Mouse (Mus musculus): ENCODE measurements around the gene Gm11639. TPM values are rescaled to one million over a fixed set of nuclear protein-coding genes. Genes with fewer than 3 reads are reported as not detected.

The Gm11639 gene
- total and polyA plus RNA-seq, 2 experiments from 2014 or later = under 0.01 to 0.33 TPM

DNA sequence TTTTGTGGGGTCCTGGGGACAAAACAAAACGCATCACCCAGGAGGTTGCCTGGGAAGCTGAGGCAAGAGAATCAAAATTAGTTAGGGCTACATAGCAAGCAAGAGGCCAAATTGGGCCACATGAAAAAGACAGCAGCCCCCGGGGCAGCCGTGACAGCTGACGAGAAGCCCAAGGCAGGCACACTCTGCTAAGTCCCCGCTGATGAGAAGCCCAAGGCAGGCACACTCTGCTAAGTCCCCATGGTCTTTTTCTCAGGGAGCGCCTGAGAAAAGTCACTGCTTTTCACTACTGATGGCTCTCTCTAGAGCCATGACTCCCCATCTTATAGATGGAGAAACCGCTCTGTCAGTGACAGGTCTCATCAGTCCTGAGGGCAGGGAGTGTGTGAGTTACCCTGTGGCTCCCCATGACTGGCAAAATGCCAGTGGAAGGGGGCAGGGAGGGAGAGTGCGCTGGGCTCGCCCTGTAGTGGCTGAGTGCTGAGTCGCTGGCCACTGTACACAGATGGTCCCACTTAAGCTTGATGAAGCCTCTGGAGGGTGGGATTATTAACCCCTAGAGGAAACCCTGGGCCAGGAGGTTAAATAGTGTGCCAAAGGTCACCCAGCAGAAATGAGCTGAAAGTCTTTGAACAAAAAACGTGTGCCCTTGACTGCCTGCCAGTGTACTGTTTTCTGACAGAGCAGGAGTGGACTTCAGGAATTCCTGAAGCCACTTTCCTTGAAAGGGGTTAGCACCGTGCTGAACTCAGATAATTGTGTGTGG, 467.7 kb downstream of the Gm11639 start:
- Histone ChIP-seq H3K27me3 (ENCODE audit: insufficient read depth, low read length) (no peaks in the 10 kb centered on the region), H3K27ac (ENCODE audit: low read depth, low read length) (no peak overlapping the region), H3K4me1 (ENCODE audit: insufficient read depth, low read length) (no peaks in the 10 kb centered on the region; the same call in 1 of the 2 replicates), H3K36me3 (ENCODE audit: insufficient read depth, low read length) (no peaks in the 10 kb centered on the region), H3K9ac (replicated peaks; ENCODE audit: low read length, poor library complexity, severe bottlenecking) (no peak overlapping the region), H3K4me3 (ENCODE audit: low read depth, low read length) (no peak overlapping the region), H3K9me3 (ENCODE audit: low read length) (no peaks in the 10 kb centered on the region), H3K4me2 (ENCODE audit: low read depth, low read length, poor library complexity, severe bottlenecking) (no peak overlapping the region)
- no peak for TF ChIP-seq CTCF (IDR thresholded peaks at IDR 0.05)
- ATAC-seq (ENCODE audit: low FRiP score) = peak; percentile 54; the same call in 1 of the 2 replicates
- 31% methylated on average over 12 of the region's 12 CpGs for WGBS
- DNase-seq (ENCODE audit: low spot score) = peak; percentile 35

GRCm38 (mm10) chr11:105155915-105156314, 470.4 kb downstream of the Gm11639 start:
- 79% methylated on average over 4 of the region's 4 CpGs for WGBS
- no peak for DNase-seq (ENCODE audit: low spot score)
- no peaks in the 10 kb centered on the region; the same call in 1 of the 2 replicates for H3K4me1 ChIP-seq (ENCODE audit: insufficient read depth, low read length)
- no peaks in the 10 kb centered on the region for H3K9me3 ChIP-seq (ENCODE audit: low read length)
- no peaks in the 10 kb centered on the region for H3K36me3 ChIP-seq (ENCODE audit: insufficient read depth, low read length)
- no peak overlapping the region for H3K4me3 ChIP-seq (ENCODE audit: low read depth, low read length)
- no peaks in the 10 kb centered on the region for H3K27me3 ChIP-seq (ENCODE audit: insufficient read depth, low read length)
- H3K4me2 ChIP-seq (ENCODE audit: low read depth, low read length, poor library complexity, severe bottlenecking) = no peak overlapping the region
- no peak overlapping the region for H3K27ac ChIP-seq (ENCODE audit: low read depth, low read length)
- TF ChIP-seq CTCF (IDR thresholded peaks at IDR 0.05) = no peak
- no peak for ATAC-seq (ENCODE audit: low FRiP score)
- no peak overlapping the region for H3K9ac ChIP-seq (replicated peaks; ENCODE audit: low read length, poor library complexity, severe bottlenecking)

DNA sequence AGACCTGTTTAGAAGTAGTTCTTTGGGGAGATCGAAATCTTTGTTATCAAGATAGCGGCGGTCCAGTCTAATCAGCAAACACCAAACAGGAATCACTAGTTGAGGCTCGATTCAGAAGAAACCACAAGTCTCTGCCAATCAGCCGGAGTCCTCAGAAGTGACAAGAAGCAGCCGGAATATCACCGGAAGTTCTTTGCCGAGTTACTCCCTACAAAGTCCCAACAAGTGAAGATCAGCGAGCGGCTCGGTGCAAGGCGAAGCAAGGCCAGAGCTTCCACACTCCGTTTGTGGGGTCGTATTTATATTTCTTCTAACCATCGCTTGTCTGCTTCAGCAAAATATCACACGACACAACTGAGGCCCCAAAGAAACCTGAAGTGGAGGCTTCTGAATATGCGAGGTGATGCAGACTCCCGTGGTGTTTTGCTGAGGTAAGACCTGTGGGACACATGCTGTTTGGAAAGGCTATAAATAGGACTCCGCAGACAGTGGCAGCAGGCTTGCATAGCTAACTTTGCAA, 471.3 kb downstream of the Gm11639 start:
- H3K4me1 ChIP-seq (ENCODE audit: insufficient read depth, low read length) = no peaks in the 10 kb centered on the region; the same call in 1 of the 2 replicates
- H3K36me3 ChIP-seq (ENCODE audit: insufficient read depth, low read length) = no peaks in the 10 kb centered on the region
- no peak for ATAC-seq (ENCODE audit: low FRiP score)
- no peak overlapping the region for H3K4me2 ChIP-seq (ENCODE audit: low read depth, low read length, poor library complexity, severe bottlenecking)
- H3K27ac ChIP-seq (ENCODE audit: low read depth, low read length) = no peak overlapping the region
- H3K27me3 ChIP-seq (ENCODE audit: insufficient read depth, low read length) = no peaks in the 10 kb centered on the region
- H3K9me3 ChIP-seq (ENCODE audit: low read length) = no peaks in the 10 kb centered on the region
- no peak overlapping the region for H3K9ac ChIP-seq (replicated peaks; ENCODE audit: low read length, poor library complexity, severe bottlenecking)
- WGBS = 88% methylated on average over 19 of the region's 19 CpGs
- no peak for TF ChIP-seq CTCF (IDR thresholded peaks at IDR 0.05)
- DNase-seq (ENCODE audit: low spot score) = no peak
- H3K4me3 ChIP-seq (ENCODE audit: low read depth, low read length) = no peak overlapping the region

DNA sequence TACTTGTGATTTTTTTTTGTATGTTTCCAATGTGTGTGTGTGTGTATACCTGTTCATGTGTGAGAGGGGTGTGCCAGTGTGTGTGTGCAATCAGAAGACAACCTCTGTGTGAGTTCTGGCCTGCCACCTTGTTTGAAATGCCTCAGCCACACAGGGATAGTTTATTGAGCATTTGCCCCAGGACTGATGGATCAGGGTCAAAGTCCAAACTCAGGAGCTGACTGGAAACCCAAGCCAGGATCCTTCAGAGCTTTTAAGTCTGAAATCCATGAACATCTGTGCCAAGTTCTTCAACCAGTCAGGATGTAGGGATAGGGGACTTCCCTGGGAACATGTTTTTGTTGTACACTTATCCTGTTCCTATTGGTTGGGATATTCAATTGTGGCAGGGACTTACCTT, 472.5 kb downstream of the Gm11639 start:
- Histone ChIP-seq H3K4me1 (ENCODE audit: insufficient read depth, low read length) (no peaks in the 10 kb centered on the region; the same call in 1 of the 2 replicates), H3K27me3 (ENCODE audit: insufficient read depth, low read length) (no peaks in the 10 kb centered on the region), H3K9ac (replicated peaks; ENCODE audit: low read length, poor library complexity, severe bottlenecking) (no peak overlapping the region), H3K27ac (ENCODE audit: low read depth, low read length) (no peak overlapping the region), H3K9me3 (ENCODE audit: low read length) (no peaks in the 10 kb centered on the region), H3K4me2 (ENCODE audit: low read depth, low read length, poor library complexity, severe bottlenecking) (no peak overlapping the region), H3K36me3 (ENCODE audit: insufficient read depth, low read length) (no peaks in the 10 kb centered on the region), H3K4me3 (ENCODE audit: low read depth, low read length) (no peak overlapping the region)
- ATAC-seq (ENCODE audit: low FRiP score) (no peak), DNase-seq (ENCODE audit: low spot score) (no peak)
- no peak for TF ChIP-seq CTCF (IDR thresholded peaks at IDR 0.05)

DNA sequence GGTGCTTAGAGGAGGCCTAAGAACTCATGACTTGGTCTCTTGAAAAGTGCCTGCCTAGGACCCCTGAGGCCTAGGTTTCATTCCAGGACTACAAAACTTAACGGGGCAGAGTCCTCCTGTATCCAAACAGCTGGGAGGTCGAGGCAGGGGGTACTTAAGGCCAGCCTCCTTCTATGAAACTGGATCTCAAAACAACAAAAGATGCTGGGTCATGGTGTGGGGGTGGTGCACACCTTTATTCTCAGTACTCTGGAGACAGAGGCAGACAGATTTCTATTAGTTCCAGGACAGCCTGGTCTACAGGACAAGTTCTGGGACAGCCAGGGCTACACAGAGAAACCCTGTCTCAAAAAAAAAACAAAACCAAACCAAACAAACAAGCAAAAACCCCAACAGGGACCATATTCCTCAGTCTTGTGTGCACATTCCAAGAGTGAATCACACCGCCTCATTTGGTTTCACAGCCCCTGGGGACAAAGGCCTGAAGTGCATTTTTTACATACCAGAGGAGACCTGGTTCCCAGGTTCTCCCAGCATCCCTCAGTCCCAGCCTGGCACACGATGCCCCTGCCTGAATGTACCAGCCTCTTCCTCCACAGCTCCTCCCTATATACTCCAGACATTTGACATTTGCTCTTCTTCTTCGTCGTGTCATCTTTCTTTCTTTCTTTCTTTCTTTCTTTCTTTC, 474.3 kb downstream of the Gm11639 start:
- DNase-seq (ENCODE audit: low spot score) (no peak), ATAC-seq (ENCODE audit: low FRiP score) (no peak)
- Histone ChIP-seq H3K4me1 (ENCODE audit: insufficient read depth, low read length) (no peaks in the 10 kb centered on the region), H3K27ac (ENCODE audit: low read depth, low read length) (no peak overlapping the region), H3K9me3 (ENCODE audit: low read length) (peaks cover 2% of the 10 kb centered on the region; the same call in 1 of the 2 replicates), H3K4me2 (ENCODE audit: low read depth, low read length, poor library complexity, severe bottlenecking) (no peak overlapping the region), H3K4me3 (ENCODE audit: low read depth, low read length) (no peak overlapping the region), H3K27me3 (ENCODE audit: insufficient read depth, low read length) (no peaks in the 10 kb centered on the region), H3K9ac (replicated peaks; ENCODE audit: low read length, poor library complexity, severe bottlenecking) (no peak overlapping the region), H3K36me3 (ENCODE audit: insufficient read depth, low read length) (no peaks in the 10 kb centered on the region)
- WGBS = 62% methylated on average over 6 of the region's 6 CpGs
- no peak for TF ChIP-seq CTCF (IDR thresholded peaks at IDR 0.05)

GRCm38 (mm10) chr11:105161411-105161810, 475.9 kb downstream of the Gm11639 start:
- WGBS = 90% methylated on average over 2 of the region's 2 CpGs
- Histone ChIP-seq H3K9ac (replicated peaks; ENCODE audit: low read length, poor library complexity, severe bottlenecking) (no peak overlapping the region), H3K36me3 (ENCODE audit: insufficient read depth, low read length) (no peaks in the 10 kb centered on the region), H3K27me3 (ENCODE audit: insufficient read depth, low read length) (no peaks in the 10 kb centered on the region), H3K9me3 (ENCODE audit: low read length) (peaks cover 9% of the 10 kb centered on the region; the same call in 1 of the 2 replicates), H3K4me2 (ENCODE audit: low read depth, low read length, poor library complexity, severe bottlenecking) (no peak overlapping the region), H3K27ac (ENCODE audit: low read depth, low read length) (no peak overlapping the region), H3K4me3 (ENCODE audit: low read depth, low read length) (no peak overlapping the region), H3K4me1 (ENCODE audit: insufficient read depth, low read length) (no peaks in the 10 kb centered on the region)
- ATAC-seq (ENCODE audit: low FRiP score) (no peak), DNase-seq (ENCODE audit: low spot score) (no peak)
- no peak for TF ChIP-seq CTCF (IDR thresholded peaks at IDR 0.05)
